Mouse (Mus musculus): ENCODE data around the gene Amotl1.
A peak's percentile ranks its signal among the peaks of the same experiment; 100 is the strongest.

The Amotl1 gene

GRCm38 (mm10) chr9:14547584-14548365 lies 97.1 kb downstream of the Amotl1 start:
- DNase-seq (ENCODE audit: low read depth, low spot score): no peak

GRCm38 (mm10) chr9:14544034-14544757 lies 100.7 kb downstream of the Amotl1 start:
- DNase-seq (ENCODE audit: low read depth, low spot score): no peak

GRCm38 (mm10) chr9:14534833-14535456 lies 109.9 kb downstream of the Amotl1 start:
- no peak for DNase-seq (ENCODE audit: low read depth, low spot score)

- no peak for DNase-seq (ENCODE audit: low read depth, low spot score)
Observed at GRCm38 (mm10) chr9:14533659-14534058, 111.2 kb downstream of the Amotl1 start.

- DNase-seq (ENCODE audit: low read depth, low spot score): no peak
Observed at GRCm38 (mm10) chr9:14532283-14532682, 112.6 kb downstream of the Amotl1 start.

- peak; percentile 23 for DNase-seq (ENCODE audit: low read depth, low spot score)
Observed at GRCm38 (mm10) chr9:14530004-14530403, 114.9 kb downstream of the Amotl1 start.

GRCm38 (mm10) chr9:14523408-14524043 lies 121.3 kb downstream of the Amotl1 start:
- DNase-seq (ENCODE audit: low read depth, low spot score): peak; percentile 74

- DNase-seq (ENCODE audit: low read depth, low spot score): no peak
Observed at GRCm38 (mm10) chr9:14521695-14522094, 123.2 kb downstream of the Amotl1 start.

GRCm38 (mm10) chr9:14520971-14521670 lies 123.7 kb downstream of the Amotl1 start:
- no peak for DNase-seq (ENCODE audit: low read depth, low spot score)

GRCm38 (mm10) chr9:14518105-14518504 lies 126.8 kb downstream of the Amotl1 start:
- DNase-seq (ENCODE audit: low read depth, low spot score): no peak

- DNase-seq (ENCODE audit: low read depth, low spot score): no peak
Observed at GRCm38 (mm10) chr9:14517296-14517695, 127.6 kb downstream of the Amotl1 start.

- DNase-seq (ENCODE audit: low read depth, low spot score): peak; percentile 63
Observed at GRCm38 (mm10) chr9:14512633-14513445, 132.0 kb downstream of the Amotl1 start.

GRCm38 (mm10) chr9:14500916-14501424 lies 143.9 kb downstream of the Amotl1 start:
- peak; percentile 8 for DNase-seq (ENCODE audit: low read depth, low spot score)

- DNase-seq (ENCODE audit: low read depth, low spot score): peak; percentile 98
Observed at GRCm38 (mm10) chr9:14500023-14500915, 144.6 kb downstream of the Amotl1 start, which contains the start of the genes Kdm4d and Cwc15. Kdm4d (minus strand) TSS chr9:14500482. Cwc15 (plus strand) TSS chr9:14500617.

GRCm38 (mm10) chr9:14498896-14499705 lies 145.8 kb downstream of the Amotl1 start:
- no peak for DNase-seq (ENCODE audit: low read depth, low spot score)
